Mouse (Mus musculus) liver, embryonic 14.5 days (tissue): ENCODE results near the gene Slc17a7. TPM values are rescaled to one million over a fixed set of nuclear protein-coding genes. Genes with fewer than 3 reads are reported as not detected.
A peak's percentile ranks its signal among the peaks of the same experiment; 100 is the strongest.

ENCODE experiments used
- ATAC-seq: fragments of 200-750 bp; cut with Nextera tagmentation; 2 replicates; pipeline ENCODE4 v1.8.0; 2017; ENCODE audit warnings: moderate number of reproducible peaks, mild to moderate bottlenecking, moderate library complexity; ENCODE audit not compliant: insufficient read depth
- DNase-seq, 3 experiments: peaks; one replicate each; pipeline ENCODE4 v3.0.0-alpha.2; 2012 to 2013; ENCODE audit warnings: low read depth in 3 of 3, low spot score in 3 of 3
- H3K27ac ChIP-seq: fragments of 300-500 bp; sonication (generic); 2 replicates; pipeline ENCODE4 v1.5.1; 2014; ENCODE audit warnings: moderate library complexity, mild to moderate bottlenecking, control low read depth, inconsistent platforms
- H3K27me3 ChIP-seq: fragments of 300-500 bp; sonication (generic); 2 replicates; pipeline ENCODE4 v1.6.1; 2014; ENCODE audit warnings: mild to moderate bottlenecking, low read length, moderate library complexity; ENCODE audit not compliant: control insufficient read depth, insufficient read depth
- H3K36me3 ChIP-seq: fragments of 300-500 bp; sonication (generic); replicated peaks from 2 replicates; pipeline ENCODE4 v1.6.1; 2014; ENCODE audit warnings: low read depth; ENCODE audit not compliant: control insufficient read depth, insufficient read depth
- H3K4me1 ChIP-seq, 2 experiments: fragments of 200-500 bp in 1 of 2; fragments of 300-500 bp in 1 of 2; sonication (generic) in 1 of 2; replicated peaks; 2 replicates each; pipeline ENCODE4 v1.6.1; 2012 to 2014; ENCODE audit warnings: antibody characterized with exemption in 1 of 2, inconsistent platforms in 1 of 2, low read length in 1 of 2; ENCODE audit not compliant: control insufficient read depth in 2 of 2, insufficient read depth in 2 of 2
- H3K4me2 ChIP-seq: fragments of 300-500 bp; sonication (generic); 2 replicates; pipeline ENCODE4 v1.6.1; 2014; ENCODE audit warnings: low read depth, mild to moderate bottlenecking, control low read depth, moderate library complexity
- H3K4me3 ChIP-seq, 2 experiments: fragments of 200-500 bp in 1 of 2; fragments of 300-500 bp in 1 of 2; sonication (generic) in 1 of 2; 2 replicates each; pipeline ENCODE4 v1.5.1; 2012 to 2014; ENCODE audit warnings: low read depth in 2 of 2, low read length in 2 of 2, mild to moderate bottlenecking in 2 of 2, control low read depth in 1 of 2, inconsistent platforms in 1 of 2, moderate library complexity in 1 of 2; ENCODE audit not compliant: insufficient read depth in 1 of 2
- H3K9ac ChIP-seq: fragments of 300-500 bp; sonication (generic); replicated peaks from 2 replicates; pipeline ENCODE4 v1.6.1; 2014; ENCODE audit warnings: mild to moderate bottlenecking, control low read depth, moderate library complexity
- H3K9me3 ChIP-seq: fragments of 300-500 bp; sonication (generic); 2 replicates; pipeline ENCODE4 v1.6.1; 2016; ENCODE audit warnings: low read length, mixed read lengths; ENCODE audit not compliant: control insufficient read depth
- CTCF ChIP-seq: IDR thresholded peaks from 2 replicates; pipeline ENCODE4 v1.5.1; 2016; ENCODE audit warnings: antibody characterized with exemption, low read depth, control low read depth
- EP300 ChIP-seq: IDR thresholded peaks from 2 replicates; pipeline ENCODE4 v1.6.1; 2016; ENCODE audit warnings: antibody characterized with exemption, low read depth
- WGBS: fragments of 180-500 bp; shearing (Covaris S2); extraction: QIAGEN DNeasy Blood & Tissue Kit; methylation state at CpG from one replicate; pipeline ENCODE4 v1.1.7; 2014; ENCODE audit not compliant: insufficient replicate concordance; 5-methylcytosine and 5-hydroxymethylcytosine counted together
- polyA plus RNA-seq, 2 experiments: library from polyadenylated mRNA; depleted of rRNA in 1 of 2; stranded (reverse) in 1 of 2; unstranded in 1 of 2; fragments of >200 nt; fragmentation: Nextera tagmentation in 1 of 2; extraction: Ambion mirVana in 1 of 2; gene quantifications; 2 replicates each; pipeline versions ENCODE4 v1.2.1 to v1.2.3; 2012 to 2014

The Slc17a7 gene
- polyA plus RNA-seq, 2 experiments: 0.01 TPM; not detected in 1

GRCm38 (mm10) chr7:45196176-45196535 is 32.4 kb downstream of the Slc17a7 start:
- H3K27me3 ChIP-seq: no peaks in the 10 kb centered on the region; the same call in 1 of the 2 replicates
- no peaks in the 10 kb centered on the region for H3K36me3 ChIP-seq
- H3K4me2 ChIP-seq: no peak overlapping the region
- H3K9me3 ChIP-seq: no peaks in the 10 kb centered on the region
- WGBS: 53% methylated on average over 4 of the region's 4 CpGs
- H3K27ac ChIP-seq: no peak overlapping the region
- no peak overlapping the region for H3K4me3 ChIP-seq
- no peak for TF ChIP-seq CTCF
- TF ChIP-seq EP300: no peak
- no peaks in the 10 kb centered on the region for H3K4me1 ChIP-seq
- DNase-seq: no peak
- no peak for ATAC-seq
- H3K9ac ChIP-seq: no peak overlapping the region

- ATAC-seq: no peak
- H3K9ac ChIP-seq: no peak overlapping the region
- no peak overlapping the region for H3K4me3 ChIP-seq
- no peak overlapping the region for H3K4me2 ChIP-seq
- H3K4me1 ChIP-seq: no peaks in the 10 kb centered on the region
- TF ChIP-seq CTCF (no peak), EP300 (no peak)
- H3K9me3 ChIP-seq: no peaks in the 10 kb centered on the region
- WGBS: 46% methylated on average over 5 of the region's 5 CpGs
- H3K27me3 ChIP-seq: no peaks in the 10 kb centered on the region; the same call in 1 of the 2 replicates
- no peak overlapping the region for H3K27ac ChIP-seq
- no peaks in the 10 kb centered on the region for H3K36me3 ChIP-seq
- no peak for DNase-seq
These were observed 33.2 kb downstream of the Slc17a7 start for GRCm38 (mm10) chr7:45196994-45197393.

GRCm38 (mm10) chr7:45198435-45198834 is 34.7 kb downstream of the Slc17a7 start:
- no peaks in the 10 kb centered on the region for H3K9me3 ChIP-seq
- no peak overlapping the region for H3K4me3 ChIP-seq
- no peak overlapping the region for H3K4me2 ChIP-seq
- TF ChIP-seq CTCF: peak; percentile 80
- TF ChIP-seq EP300: no peak
- ATAC-seq: no peak
- WGBS: 10% methylated on average over 5 of the region's 5 CpGs
- H3K27ac ChIP-seq: no peak overlapping the region
- H3K4me1 ChIP-seq: no peaks in the 10 kb centered on the region
- H3K36me3 ChIP-seq: no peaks in the 10 kb centered on the region
- no peaks in the 10 kb centered on the region; the same call in 1 of the 2 replicates for H3K27me3 ChIP-seq
- H3K9ac ChIP-seq: no peak overlapping the region
- DNase-seq: peak in 1 of 3 experiments; percentile 26

DNA sequence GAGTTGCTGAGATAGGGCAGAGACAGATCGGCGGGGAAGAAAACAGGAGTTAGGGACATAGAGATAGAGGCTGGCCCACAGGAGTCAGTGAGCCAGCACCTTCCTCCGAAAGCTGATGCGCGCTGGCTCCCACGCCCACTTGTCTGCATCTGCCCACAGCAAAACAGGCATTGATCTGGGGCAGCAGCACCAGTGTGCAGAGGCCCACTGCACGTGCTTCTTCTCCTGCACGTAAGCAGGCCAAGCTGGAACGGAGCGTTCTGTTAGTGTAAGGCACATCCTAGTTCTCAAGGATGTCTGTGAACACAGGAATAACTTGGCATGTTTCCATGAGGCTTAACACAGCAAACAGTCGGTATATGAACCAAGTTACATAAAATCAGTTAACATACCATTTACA is 35.2 kb downstream of the Slc17a7 start:
- Histone ChIP-seq H3K9me3 (no peaks in the 10 kb centered on the region), H3K36me3 (no peaks in the 10 kb centered on the region), H3K4me1 (no peaks in the 10 kb centered on the region; a peak in 1 of 4 replicates), H3K27me3 (no peaks in the 10 kb centered on the region; the same call in 1 of the 2 replicates), H3K27ac (no peak overlapping the region), H3K4me2 (no peak overlapping the region), H3K4me3 (no peak overlapping the region), H3K9ac (no peak overlapping the region)
- TF ChIP-seq EP300 (no peak), CTCF (no peak)
- DNase-seq (no peak), ATAC-seq (no peak)
- 73% methylated on average over 11 of the region's 11 CpGs for WGBS

- Histone ChIP-seq H3K9ac (no peak overlapping the region), H3K36me3 (no peaks in the 10 kb centered on the region), H3K4me1 (peaks cover 0 to 7% of the 10 kb centered on the region in 2 experiments; a peak in 1 of 4 replicates), H3K27me3 (no peaks in the 10 kb centered on the region), H3K4me2 (no peak overlapping the region), H3K9me3 (no peaks in the 10 kb centered on the region), H3K4me3 (no peak overlapping the region), H3K27ac (no peak overlapping the region)
- no peak for TF ChIP-seq CTCF
- DNase-seq: no peak
- ATAC-seq: no peak
- WGBS: 48% methylated on average over 10 of the region's 10 CpGs
These were observed 38.9 kb downstream of the Slc17a7 start for GRCm38 (mm10) chr7:45202654-45203053.
